Mouse (Mus musculus) heart, embryonic 16.5 days (tissue): Measurements from ENCODE around the gene Gga3. TPM values are rescaled to one million over a fixed set of nuclear protein-coding genes. Genes with fewer than 3 reads are reported as not detected.
A peak's percentile ranks its signal among the peaks of the same experiment; 100 is the strongest.

Experiments
- ATAC-seq: fragments of 200-750 bp; cut with Nextera tagmentation; replicated peaks from 2 replicates; pipeline ENCODE4 v1.8.0; 2017; ENCODE audit warnings: moderate number of reproducible peaks; ENCODE audit not compliant: insufficient read depth, low FRiP score; ENCODE audit errors: extremely low read depth
- H3K27ac ChIP-seq: fragments of 300-500 bp; sonication (generic); 2 replicates; pipeline ENCODE4 v1.5.1; 2014; ENCODE audit warnings: mild to moderate bottlenecking, low read length, control low read depth, moderate library complexity
- H3K27me3 ChIP-seq: fragments of 300-500 bp; sonication (generic); 2 replicates; pipeline ENCODE4 v1.6.1; 2014; ENCODE audit warnings: low read length, mixed read lengths; ENCODE audit not compliant: control insufficient read depth, insufficient read depth
- H3K36me3 ChIP-seq: fragments of 300-500 bp; sonication (generic); 2 replicates; pipeline ENCODE4 v1.6.1; 2014; ENCODE audit not compliant: control insufficient read depth, insufficient read depth
- H3K4me1 ChIP-seq: fragments of 300-500 bp; sonication (generic); 2 replicates; pipeline ENCODE4 v1.6.1; 2014; ENCODE audit warnings: low read length, mixed read lengths; ENCODE audit not compliant: control insufficient read depth, insufficient read depth
- H3K4me2 ChIP-seq: fragments of 300-500 bp; sonication (generic); 2 replicates; pipeline ENCODE4 v1.6.1; 2014; ENCODE audit warnings: low read depth, mild to moderate bottlenecking, control low read depth, low read length
- H3K4me3 ChIP-seq: fragments of 300-500 bp; sonication (generic); 2 replicates; pipeline ENCODE4 v1.5.1; 2014; ENCODE audit warnings: mild to moderate bottlenecking, control low read depth, low read length
- H3K9ac ChIP-seq: fragments of 300-500 bp; sonication (generic); 2 replicates; pipeline ENCODE4 v1.6.1; 2014; ENCODE audit warnings: low read length, control low read depth
- H3K9me3 ChIP-seq: fragments of 300-500 bp; sonication (generic); replicated peaks from 2 replicates; pipeline ENCODE4 v1.6.1; 2016; ENCODE audit warnings: low read length; ENCODE audit not compliant: control insufficient read depth
- WGBS: fragments of 180-500 bp; shearing (Covaris S2); extraction: QIAGEN DNeasy Blood & Tissue Kit; methylation state at CpG from one replicate; pipeline ENCODE4 v1.1.7; 2014; 5-methylcytosine and 5-hydroxymethylcytosine counted together
- polyA plus RNA-seq: library from polyadenylated mRNA; unstranded; fragments of >200 nt; fragmentation: Nextera tagmentation; extraction: Ambion mirVana; gene quantifications from 2 replicates; pipeline ENCODE4 v1.2.1, GENCODE M21; 2015

Gga3 gene
- polyA plus RNA-seq, 1 experiment from 2014 or later = 18.8 TPM

DNA sequence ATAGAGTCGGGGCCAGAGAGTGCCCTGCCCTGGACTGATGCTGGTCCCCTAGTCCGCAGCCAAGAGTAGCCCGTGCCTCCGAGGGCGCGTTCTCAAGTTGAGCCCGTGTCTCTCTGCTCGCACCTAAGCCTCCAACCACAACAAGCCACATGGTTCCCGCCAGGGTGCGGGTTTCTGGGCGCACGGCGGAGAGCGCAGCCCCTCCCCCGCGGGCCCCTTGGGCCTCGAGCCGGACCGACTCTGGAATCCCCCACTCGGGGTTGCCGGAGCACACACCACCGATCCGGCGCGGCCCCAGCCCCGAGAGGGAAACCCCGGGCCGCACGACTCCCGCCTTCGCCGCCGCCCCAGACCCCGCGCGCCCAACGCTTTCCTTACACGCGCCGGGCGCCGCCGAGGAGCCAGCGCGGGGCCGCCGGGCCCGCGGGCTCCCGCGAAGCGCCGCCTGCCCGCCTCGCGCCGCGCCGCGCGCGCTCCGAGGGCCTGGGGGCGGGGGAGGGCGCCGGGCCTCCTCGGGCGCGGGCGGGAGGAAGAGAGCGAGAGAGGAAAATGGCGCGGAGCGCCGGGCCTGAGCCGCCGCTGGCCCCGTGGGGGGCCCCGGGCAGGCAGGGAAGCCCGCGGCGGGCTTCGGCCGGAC, 68.3 kb downstream of the Gga3 start:
- Histone ChIP-seq H3K4me1 (peaks cover 9% of the 10 kb centered on the region), H3K36me3 (peaks cover 23% of the 10 kb centered on the region), H3K4me3 (peak overlapping the region; percentile 92), H3K9ac (peak overlapping the region; percentile 98), H3K27ac (peak overlapping the region; percentile 100), H3K4me2 (peak overlapping the region; percentile 76), H3K9me3 (no peaks in the 10 kb centered on the region), H3K27me3 (no peaks in the 10 kb centered on the region)
- under 1% methylated on average over 77 of the region's 84 CpGs for WGBS
- peak; percentile 79 for ATAC-seq

DNA sequence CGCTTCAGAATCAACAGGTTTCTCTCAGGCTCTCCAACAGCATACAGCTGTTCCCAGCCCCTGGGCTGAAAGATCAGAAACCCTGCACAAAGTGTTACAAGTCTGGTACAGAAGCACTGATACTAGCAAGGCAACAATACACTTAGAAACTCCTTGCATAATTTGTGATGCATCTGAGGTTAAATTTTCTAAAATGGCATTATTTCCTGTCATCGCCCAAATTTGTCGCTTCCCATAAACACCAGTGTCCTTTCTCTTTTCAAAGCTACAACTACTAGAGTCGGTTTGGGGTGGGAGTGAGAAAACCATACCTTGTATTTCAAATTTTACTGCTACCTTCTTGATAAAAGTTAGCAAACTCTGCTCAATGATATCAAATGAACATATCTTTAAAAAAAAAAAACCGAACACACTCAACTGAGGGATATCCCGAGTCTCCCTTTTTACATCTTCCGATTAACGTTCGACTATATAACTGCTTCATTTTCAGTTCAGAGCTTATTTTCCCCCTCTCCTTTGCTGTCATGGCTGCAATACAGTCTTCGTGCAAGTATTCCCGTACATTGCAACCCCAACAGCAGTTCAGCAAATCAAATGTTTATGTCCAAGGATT, 69.0 kb downstream of the Gga3 start:
- H3K36me3 ChIP-seq = peaks cover 27% of the 10 kb centered on the region
- H3K27ac ChIP-seq = peak overlapping the region; percentile 100
- H3K4me1 ChIP-seq = peaks cover 9% of the 10 kb centered on the region
- H3K27me3 ChIP-seq = no peaks in the 10 kb centered on the region
- ATAC-seq = no peak
- H3K4me2 ChIP-seq = peak overlapping the region; percentile 76
- 3% methylated on average over 11 of the region's 11 CpGs for WGBS
- H3K9ac ChIP-seq = peak overlapping the region; percentile 98
- peak overlapping the region; percentile 92 for H3K4me3 ChIP-seq
- H3K9me3 ChIP-seq = no peaks in the 10 kb centered on the region

Other genes starting within 250 kb of the Gga3 start
- gene Hid1, start 236.3 kb downstream of the Gga3 start, polyA plus RNA-seq = 8.5 and 9.2 TPM in 2 replicates
- 7.0 and 7.5 TPM in 2 replicates for gene Cdr2l, start 222.1 kb downstream of the Gga3 start, polyA plus RNA-seq
- gene Mrpl58, start 200.3 kb downstream of the Gga3 start, polyA plus RNA-seq = 175 and 179 TPM in 2 replicates
- 1,945 and 2,019 TPM in 2 replicates for gene Atp5h, start 184.1 kb downstream of the Gga3 start, polyA plus RNA-seq
- gene Kctd2, start 183.9 kb downstream of the Gga3 start, polyA plus RNA-seq = 3.9 and 12.6 TPM in 2 replicates
- gene Trim80, start 163.5 kb downstream of the Gga3 start, polyA plus RNA-seq = 0.12 and 0.14 TPM in 2 replicates
- 4.1 and 12.9 TPM in 2 replicates for gene Slc16a5, start 141.6 kb downstream of the Gga3 start, polyA plus RNA-seq
- gene Armc7, start 128.4 kb downstream of the Gga3 start, polyA plus RNA-seq = 5.4 and 6.2 TPM in 2 replicates
- 60.1 and 64.9 TPM in 2 replicates for gene Nt5c, start 112.2 kb downstream of the Gga3 start, polyA plus RNA-seq
- gene Jpt1, start 89.7 kb downstream of the Gga3 start, polyA plus RNA-seq = 523 and 525 TPM in 2 replicates
- gene Sumo2, start 67.8 kb downstream of the Gga3 start, polyA plus RNA-seq = 556 and 599 TPM in 2 replicates
- 107 and 117 TPM in 2 replicates for gene Nup85, start 39.6 kb downstream of the Gga3 start, polyA plus RNA-seq
- 84.4 and 86.2 TPM in 2 replicates for gene Mrps7, start 126 bp downstream of the Gga3 start, polyA plus RNA-seq
- 41.5 and 42.0 TPM in 2 replicates for gene Mif4gd, start 8.9 kb upstream of the Gga3 start, polyA plus RNA-seq
- 55.7 and 58.1 TPM in 2 replicates for gene Slc25a19, start 24.2 kb upstream of the Gga3 start, polyA plus RNA-seq
- gene Grb2, start 104.5 kb upstream of the Gga3 start, polyA plus RNA-seq = 103 and 118 TPM in 2 replicates
- gene Tmem94, start 161.4 kb upstream of the Gga3 start, polyA plus RNA-seq = 36.8 and 43.1 TPM in 2 replicates
- 18.9 and 22.1 TPM in 2 replicates for gene Caskin2, start 209.6 kb upstream of the Gga3 start, polyA plus RNA-seq
- 26.2 and 28.3 TPM in 2 replicates for gene Tsen54, start 210.7 kb upstream of the Gga3 start, polyA plus RNA-seq
- gene Llgl2, start 220.0 kb upstream of the Gga3 start, polyA plus RNA-seq = 17.7 and 18.2 TPM in 2 replicates